Mouse (Mus musculus): ENCODE data around the gene Tiam1.
A peak's percentile ranks its signal among the peaks of the same experiment; 100 is the strongest.

The Tiam1 gene

DNA sequence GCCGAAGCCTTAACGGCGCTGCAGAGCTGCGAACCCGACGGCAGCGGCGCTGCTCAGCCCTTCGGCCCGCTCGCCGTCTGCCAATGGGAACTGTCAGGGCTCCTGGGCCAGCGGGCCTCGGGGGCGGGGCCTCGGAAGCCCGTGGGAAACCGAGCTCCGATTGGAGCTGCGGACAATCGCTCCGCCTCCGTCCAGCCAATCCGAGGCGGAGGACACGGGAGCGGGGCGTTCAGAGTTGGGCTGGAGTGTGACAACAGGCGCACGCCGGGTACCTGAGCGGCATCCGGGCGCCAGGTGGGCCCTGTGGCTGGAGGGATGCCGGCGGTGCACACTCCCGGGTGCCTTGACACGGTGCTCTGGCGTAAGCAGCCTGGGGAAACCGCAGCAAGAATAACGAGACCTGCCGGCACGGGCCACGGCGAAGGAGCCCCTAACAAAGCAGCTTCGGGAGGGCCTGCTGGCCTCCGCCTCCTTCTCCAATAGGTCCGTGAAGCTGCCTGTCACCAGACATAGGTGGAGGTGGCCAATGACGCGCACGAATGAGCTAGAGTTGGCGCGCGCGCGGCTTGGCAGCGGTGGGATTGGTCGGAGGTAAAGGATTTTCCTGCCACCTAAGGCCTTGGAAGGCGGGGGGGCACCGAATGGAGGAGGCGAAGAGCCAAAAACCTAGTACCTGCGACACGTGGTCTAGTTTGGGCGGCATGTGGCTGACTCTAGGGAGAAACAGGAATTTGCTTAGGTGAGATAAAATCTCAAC, at the start of gene Tiam1:
TSS of gene Tiam1 (minus strand) at position 10 of the 757 bp plus-strand sequence.
- peak; percentile 99 for DNase-seq (ENCODE audit: low read depth, low spot score)

DNA sequence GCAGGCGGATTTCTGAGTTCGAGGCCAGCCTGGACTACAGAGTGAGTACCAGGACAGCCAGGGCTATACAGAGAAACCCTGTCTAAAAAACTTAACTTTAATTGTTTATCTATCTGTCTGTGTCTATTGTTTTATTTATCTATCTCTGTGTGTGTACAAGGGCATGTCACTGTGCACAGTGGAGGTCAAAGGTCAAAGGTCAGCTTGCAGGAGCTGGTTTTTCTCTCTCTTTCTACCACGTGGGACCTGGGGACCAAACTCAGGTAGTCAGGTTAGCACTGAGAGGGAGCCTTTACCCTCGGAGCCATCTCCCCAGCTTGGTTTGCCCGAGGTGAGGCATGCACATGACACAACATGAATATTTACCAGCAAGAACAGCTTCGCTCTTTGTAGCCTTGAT, 47.7 kb upstream of the Tiam1 start:
- DNase-seq (ENCODE audit: low read depth, low spot score), result no peak

DNA sequence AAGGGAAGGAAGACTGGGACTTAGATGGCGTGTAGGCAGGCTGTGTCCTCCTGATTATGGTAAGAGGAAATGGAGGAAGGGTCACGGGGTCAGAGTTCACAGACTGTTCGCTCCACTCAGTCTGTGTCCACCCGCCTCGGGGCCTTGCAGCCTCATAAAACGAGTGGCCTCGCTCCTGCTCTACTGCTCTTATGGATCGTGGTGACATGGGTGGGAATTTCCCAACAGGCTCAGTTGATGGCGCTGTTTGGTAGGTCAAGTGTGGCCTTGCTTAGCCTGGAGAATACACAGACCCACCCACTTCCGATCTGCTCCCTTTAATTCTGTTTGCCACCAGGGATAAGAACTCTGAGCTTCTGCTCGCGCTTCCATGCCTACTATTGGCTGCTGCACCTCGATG, 43.9 kb upstream of the Tiam1 start:
- peak; percentile 63 for DNase-seq (ENCODE audit: low read depth, low spot score)

DNA sequence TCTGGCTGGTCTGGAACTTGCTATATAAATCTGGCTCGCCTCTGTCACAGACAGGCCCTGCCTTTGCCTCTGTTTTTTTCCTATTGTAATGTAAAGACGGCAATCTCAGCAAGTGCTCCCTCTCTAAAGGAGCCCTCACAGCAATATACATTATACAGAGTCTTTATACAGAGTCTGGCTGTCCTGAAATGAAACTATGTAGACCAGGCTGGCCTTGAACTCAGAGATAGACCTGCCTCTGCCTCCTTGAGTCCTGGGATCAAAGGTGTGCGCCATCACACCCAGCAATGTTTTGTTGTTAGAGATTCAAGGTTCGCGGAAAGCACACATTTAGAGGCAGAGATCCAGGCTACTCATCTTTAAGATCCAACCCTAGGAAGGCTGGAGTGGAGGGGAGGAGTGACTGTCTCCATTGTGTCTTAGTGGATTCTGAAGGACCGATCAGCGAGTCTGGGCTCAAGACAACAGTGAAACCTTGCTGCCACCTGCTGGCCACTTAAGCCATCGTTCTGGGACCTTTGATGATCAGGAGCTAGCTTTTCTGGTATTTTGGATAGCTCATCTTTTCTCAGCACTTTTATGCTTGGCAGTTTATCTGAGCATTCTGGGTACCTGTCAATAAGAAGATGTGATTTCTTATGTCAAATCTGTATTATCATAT, 42.5 kb upstream of the Tiam1 start:
- DNase-seq (ENCODE audit: low read depth, low spot score), result peak; percentile 82

DNA sequence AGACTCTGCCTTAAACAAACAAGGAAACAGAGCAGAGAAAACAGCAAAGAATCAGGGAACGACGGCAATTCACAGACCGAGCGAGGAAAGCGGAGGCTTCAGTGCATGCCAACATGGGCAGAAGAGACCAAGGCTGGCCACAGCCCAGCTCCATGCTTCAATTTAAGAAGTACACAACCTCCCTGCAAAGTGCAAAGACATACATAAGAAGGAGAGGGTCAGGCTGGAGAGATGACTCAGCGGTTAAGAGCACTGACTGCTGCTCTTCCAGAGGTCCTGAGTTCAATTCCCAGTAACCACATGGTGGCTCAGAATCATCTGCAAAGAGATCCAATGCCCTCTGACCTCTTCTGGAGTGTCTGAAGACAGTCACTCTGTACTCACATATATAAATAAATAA, 40.6 kb upstream of the Tiam1 start:
- DNase-seq (ENCODE audit: low read depth, low spot score), result no peak

DNA sequence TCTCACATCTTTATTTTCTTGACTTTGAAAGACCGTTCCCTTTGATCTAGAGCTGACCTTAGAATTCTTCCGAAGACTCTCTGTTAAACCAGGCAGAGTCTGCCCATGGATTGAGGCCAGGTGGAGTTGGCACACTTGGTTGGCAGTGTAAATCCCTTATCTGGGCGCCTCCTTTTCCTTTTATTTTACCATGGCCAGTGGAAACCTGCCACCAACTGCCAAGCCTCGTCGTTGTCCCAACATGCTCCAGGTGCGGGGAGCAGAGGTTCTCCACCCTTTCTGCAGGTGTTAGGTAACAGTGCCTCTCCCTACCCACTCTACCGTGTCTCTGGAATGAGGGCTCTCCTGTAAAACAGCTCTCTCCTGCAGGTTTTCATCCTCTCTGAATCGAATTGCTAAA, 38.1 kb upstream of the Tiam1 start:
- DNase-seq (ENCODE audit: low read depth, low spot score), result no peak

DNA sequence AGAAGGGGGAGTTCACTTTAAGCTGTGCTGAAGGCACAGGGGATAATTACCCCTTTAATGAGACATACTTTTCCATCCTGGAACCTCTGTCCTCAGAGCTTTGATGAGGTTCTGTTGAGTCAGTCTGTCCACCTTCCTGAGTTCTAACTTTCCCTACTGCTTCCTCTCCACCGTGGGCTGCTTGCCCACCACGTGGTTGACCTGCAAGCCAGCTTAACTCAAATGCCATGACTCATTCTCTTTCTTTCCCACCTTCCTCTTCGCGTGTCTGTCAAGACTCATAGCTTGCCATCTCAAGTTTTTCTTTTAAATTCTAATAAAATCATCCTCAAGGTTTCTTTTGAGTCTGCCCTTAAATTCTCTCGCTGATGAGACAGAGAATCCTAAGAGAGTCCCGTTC, 37.4 kb upstream of the Tiam1 start:
- DNase-seq (ENCODE audit: low read depth, low spot score), result no peak

DNA sequence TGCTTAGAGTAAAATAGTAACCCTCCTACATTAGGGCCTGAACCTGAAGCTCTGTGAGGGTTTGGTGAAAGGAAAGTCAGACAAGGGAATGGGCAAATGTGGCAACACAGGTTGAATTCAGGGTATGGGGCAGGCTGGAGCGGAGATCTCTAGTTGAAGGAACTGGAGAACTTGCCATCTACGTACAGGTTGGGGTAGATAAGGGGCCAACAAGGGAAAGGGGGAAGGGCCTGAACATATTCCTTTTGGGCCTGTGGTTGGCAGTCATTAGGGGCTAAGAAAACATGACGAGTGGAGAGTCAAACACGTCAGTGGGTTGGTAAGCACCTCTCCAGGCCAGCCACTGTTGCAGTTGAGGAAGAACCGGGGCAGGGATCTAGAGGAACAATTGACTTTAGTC, 36.3 kb upstream of the Tiam1 start:
- DNase-seq (ENCODE audit: low read depth, low spot score), result no peak

DNA sequence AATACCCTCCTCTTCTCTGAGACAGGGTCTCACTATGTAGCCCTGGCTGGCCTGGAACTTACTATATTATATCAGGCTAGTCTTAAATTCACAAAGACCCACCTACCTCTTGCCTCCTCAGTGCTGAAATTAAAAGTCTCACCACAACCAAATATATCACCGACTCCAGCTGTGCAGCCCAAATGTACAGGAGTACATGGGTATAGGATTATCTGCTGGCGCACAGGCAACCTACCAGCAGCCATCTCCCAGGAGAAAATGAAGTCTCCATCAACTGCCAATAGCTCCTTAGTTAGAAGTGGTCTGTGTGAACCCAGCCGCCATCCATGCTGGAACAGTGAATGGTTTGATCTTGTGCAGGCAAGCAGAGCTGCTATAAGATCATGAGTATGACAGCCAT, 34.8 kb upstream of the Tiam1 start:
- DNase-seq (ENCODE audit: low read depth, low spot score), result no peak

DNA sequence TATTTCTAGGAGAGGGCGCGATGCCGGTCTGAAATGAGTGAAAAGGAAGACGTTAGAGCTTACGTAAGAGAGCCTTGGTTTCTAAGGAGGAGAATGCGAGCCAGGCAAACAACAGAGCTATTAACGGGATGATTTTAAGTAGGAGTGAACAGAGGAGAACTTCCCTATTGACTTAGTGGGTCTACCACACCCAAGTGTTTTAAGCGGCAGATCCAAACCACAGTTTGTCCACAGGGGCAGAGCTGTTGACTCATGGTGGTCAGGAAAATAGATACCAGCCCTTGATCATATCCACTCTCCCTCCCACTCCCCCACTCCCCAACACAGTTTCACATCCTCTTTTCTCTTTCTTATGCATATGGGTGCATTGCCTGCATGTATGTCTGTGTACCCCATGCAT, 33.9 kb upstream of the Tiam1 start:
- no peak for DNase-seq (ENCODE audit: low read depth, low spot score)

DNA sequence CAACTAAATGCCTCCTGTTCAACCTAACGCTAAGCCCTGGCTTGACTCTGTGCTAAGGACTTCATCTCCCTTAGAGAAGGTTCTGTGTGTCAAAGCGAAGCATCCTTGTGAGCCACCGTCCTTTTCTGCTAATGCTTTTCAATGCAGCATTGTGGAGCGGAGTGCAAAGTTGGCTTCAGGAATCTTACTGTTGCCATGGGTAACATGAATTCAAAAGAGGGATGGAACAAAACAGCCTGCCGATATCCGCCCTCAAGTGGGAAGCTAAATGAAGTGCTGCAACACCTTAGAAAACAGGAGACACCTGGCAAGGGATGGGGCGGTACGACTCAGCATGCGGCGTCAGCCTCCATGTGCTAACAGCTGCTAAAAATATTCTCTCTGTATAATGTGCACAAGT, 32.9 kb upstream of the Tiam1 start:
- no peak for DNase-seq (ENCODE audit: low read depth, low spot score)

DNA sequence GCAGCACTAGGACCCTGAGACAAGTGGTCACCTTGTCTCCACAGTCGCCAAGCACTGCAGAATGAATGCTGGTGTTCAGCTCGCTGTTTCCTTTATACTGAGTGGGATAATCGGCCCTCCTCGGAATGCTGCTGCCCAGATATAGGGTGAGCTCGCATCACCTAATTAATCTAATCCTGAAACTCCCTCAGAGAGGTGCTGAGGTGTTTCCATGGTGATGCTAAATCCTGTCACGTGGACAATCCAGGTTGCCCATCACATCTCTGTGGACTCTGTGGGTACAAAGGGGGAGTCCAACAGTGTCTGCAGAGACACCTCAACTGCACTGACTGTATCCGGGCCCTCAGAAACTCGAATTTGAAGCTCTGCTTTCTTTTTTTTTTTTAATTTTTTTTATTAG, 27.8 kb upstream of the Tiam1 start:
- no peak for DNase-seq (ENCODE audit: low read depth, low spot score)

DNA sequence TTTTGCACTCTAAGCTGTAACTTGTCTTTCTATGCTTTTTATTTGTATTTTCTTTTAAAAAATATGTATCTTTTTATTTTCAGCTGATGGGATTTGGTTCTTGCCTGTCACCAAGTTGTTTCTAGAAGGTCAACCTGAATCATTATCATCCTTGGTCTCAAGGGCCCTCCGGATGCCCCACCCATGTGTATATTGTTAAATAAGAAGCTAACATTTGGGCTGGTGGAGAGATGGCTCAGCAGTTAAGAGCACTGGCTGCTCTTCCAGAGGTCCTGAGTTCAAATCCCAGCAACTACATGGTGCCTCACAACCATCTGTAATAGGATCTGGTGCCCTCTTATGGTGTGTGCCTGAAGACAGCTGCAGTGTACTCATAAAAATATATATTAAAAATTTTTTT, 27.1 kb upstream of the Tiam1 start:
- DNase-seq (ENCODE audit: low read depth, low spot score), result no peak

DNA sequence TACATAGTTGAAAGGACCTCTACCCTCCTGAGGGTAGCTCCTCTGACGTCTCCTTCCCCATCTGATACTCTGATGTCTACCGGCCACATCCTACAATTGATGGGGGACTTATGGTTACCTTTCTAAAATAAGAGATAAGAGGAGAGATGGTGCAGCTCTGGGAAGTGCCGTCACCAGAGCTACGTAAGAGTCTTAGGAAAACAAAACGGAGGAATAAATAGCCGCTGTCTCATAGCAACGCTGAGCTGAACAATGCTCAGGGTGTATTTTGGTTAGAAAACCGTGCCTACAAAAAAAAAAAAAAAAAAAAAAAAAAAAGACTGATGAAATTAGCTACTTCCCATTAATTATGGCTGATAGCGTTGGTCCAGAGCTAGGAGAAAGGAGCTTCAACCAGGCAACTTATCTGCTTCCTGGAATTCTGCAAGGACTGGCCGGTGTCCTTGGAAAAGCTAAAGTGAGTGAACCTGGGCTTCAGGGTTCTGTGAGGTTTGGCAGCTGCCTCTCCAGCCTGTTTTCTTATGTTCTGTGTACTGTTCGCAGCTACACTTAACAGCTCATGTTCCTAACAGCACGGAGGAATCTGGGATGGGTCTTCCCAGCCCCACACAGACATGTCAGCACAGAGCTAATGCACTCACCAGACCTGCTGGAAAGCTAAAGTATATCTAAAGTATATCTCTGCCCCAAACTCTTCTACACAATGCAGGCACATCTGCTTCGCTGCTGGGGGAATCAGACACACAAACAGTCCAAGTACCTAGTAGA, 26.5 kb upstream of the Tiam1 start:
- no peak for DNase-seq (ENCODE audit: low read depth, low spot score)

DNA sequence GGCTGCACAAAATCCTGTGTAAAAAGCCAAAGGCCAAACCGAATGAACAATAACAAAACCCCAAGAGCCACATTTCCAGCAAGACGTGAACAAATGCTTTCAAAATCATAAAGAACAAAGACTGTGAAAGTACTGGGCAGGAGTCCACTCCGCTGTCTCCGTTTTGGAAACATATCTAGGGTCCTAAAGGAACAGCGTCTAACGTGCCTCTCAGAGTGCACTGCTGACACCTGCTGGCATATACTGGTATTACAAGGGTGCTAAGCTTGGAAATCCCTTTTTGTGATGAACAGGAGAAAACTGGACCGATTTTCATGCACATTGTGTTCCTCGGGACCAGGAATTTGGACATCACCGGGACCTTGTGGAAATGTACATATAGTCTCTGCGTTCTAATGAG, 24.1 kb upstream of the Tiam1 start:
- DNase-seq (ENCODE audit: low read depth, low spot score), result peak; percentile 89

DNA sequence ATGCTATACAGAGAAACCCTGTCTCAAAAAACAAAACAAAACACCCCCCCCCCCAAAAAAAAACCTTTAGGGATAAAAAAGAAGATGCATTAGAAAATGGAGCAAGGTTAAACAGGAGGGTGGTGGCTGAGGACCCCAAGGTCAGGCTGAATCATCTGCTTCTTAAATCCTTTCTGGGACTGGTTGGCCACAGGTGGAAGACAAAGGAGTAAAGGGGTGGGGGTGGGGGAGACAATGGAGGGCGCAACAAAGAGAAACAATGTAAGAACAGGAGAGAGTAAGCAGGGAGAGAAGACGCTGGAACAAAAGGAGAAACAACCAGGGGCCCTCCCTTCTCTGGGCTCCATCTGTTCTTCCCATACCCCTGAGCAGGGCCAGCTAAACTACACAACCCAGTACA, 21.9 kb upstream of the Tiam1 start:
- DNase-seq (ENCODE audit: low read depth, low spot score), result no peak

DNA sequence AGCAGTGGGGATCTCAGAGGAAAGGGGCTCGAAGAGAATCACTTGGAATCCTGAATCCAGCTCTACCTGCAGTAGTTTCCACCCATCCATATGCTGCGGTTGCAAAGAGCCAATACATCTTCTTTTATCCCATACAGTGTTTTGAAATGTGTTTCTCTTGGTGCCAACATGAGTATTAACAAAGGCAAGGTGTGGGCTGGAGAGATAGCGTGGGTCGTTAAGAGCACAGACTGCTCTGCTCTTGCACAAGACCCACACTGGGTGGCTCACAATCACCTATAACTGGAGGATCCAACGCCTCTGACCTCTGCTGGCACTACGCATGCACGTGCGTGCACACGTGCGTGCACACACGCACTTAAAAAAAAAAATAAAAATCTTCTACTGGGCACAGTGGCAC, 21.4 kb upstream of the Tiam1 start:
- no peak for DNase-seq (ENCODE audit: low read depth, low spot score)

DNA sequence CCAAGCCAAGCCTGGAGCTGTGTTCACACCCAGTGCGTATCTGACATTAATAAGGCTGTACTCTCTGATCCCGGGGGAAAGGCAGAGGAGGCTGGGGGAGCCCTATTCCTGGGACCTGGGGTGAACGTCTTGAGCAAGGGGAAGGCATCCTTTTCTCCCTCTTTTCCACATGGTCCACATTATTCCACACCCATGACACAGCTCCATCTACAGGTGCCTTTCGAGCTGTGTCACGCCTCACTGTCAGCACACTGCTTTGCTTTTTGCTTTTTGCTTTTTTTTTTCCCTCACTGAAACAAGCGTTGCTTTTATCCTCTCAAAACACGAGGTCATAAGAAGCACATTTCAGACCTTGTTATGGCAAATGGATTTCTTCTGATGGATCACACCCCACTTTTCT, 11.5 kb upstream of the Tiam1 start:
- no peak for DNase-seq (ENCODE audit: low read depth, low spot score)

DNA sequence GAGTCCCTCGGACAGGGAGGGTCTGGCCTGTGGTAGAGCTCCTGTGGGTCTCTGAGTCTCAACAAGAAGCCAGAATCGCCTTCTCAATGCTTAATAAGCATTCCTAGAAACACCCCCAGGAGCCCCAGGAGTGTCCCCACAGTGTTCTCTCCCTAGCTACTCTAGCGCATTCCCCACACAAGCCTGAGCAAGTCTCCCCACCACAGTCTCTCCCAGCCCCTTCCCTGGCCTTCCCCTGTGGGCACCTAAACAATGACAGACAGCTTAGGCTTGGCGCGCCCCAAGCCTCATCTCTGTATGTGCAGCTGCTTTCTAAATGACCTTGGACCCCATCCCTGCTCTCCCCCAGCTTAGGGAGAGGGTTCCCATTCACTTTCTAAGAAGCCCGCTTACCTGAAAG, 7.3 kb upstream of the Tiam1 start:
- no peak for DNase-seq (ENCODE audit: low read depth, low spot score)

DNA sequence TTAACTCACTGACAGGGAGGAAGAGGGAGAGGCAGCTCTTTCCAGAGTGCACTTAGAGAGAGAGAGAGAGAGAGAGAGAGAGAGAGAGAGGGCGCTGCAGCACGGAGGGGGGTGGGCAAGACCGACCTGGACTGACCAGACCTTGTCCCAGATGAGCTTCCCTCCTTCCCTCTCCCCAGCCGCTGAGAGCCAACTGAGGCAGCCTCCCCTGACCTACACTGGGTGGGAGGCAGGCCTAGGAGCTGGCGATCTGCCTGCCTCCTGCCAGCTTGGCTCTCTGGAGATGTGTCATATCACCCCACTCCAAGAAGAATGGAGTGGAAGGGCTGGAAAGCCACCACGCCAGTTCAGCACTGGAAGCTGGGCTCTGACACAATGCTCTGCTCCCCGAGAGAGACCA, 6.6 kb upstream of the Tiam1 start:
- no peak for DNase-seq (ENCODE audit: low read depth, low spot score)

DNA sequence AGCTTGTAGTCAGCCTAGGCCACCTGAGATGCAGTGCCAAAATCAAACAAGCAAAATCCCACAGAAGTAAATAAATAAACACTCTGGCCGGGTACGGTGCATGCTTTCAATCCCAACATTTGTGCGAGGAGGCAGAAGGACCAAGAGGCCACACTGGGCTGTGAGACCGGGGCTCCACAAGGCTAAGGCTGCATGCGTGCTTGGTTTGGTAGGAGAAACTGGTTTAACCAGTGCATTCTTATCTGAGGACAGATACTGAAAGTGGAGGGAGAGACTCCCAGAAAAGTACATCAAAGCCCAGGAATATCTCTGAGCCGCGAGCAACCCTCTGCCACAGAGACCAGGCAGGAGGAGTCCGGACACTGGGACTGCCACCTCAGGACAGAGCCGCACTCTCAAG, 5.8 kb upstream of the Tiam1 start:
- no peak for DNase-seq (ENCODE audit: low read depth, low spot score)

DNA sequence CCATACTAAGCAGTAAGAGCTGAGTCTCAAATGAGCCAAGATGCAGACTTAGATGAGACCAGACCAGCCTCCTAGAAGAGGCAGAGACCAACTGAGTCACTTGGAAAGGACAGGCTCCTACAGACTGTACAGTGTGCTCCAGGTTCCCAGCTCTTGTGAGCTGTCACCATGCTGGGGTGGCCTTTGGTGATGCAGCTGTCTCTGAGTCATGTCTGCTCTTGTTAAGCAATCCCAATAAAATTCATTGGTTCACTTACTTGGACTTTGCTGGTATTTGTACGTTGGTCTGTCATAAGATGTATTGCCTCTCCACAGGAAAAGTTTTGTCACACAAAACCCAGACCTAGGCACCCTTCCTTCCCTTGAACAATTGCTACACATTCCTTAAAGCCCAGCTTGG, 1.7 kb upstream of the Tiam1 start:
- DNase-seq (ENCODE audit: low read depth, low spot score), result no peak

DNA sequence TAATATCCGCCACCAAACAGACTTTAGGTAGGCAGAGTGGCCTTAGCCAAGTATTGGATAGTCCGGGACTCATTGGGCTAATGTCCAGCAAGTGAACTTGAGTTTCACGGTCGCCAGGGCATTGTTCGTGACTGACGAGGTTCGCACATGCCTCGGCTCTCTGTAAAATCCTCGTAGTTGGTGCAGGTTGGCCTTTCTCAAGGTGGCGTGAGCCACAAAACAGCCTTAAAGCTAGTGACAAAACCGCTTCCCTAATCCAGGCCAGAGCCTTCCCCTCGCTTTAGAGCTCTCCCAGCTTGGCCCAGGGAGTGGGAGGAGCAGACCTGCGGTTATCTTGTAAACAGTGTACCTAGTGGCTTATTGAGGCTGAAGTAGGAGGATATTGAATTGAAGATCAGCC, 972 bp upstream of the Tiam1 start:
- no peak for DNase-seq (ENCODE audit: low read depth, low spot score)
